Mouse (Mus musculus) spleen, postnatal 14 days (tissue): ENCODE data around the gene Ankra2.

Experiments
- DNase-seq, 2 experiments: peaks; one replicate each; pipeline ENCODE4 v3.0.0; 2021 to 2022; ENCODE audit warnings: low spot score in 2 of 2

The Ankra2 gene

GRCm38 (mm10) chr13:98262636-98263457 lies at the start of gene Ankra2, which contains the start of gene Utp15:
TSS of gene Ankra2 (plus strand) at chr13:98263074.
TSS of gene Utp15 (minus strand) at chr13:98263041.
- peak; percentile 94 to 96 for DNase-seq

- no peak for DNase-seq
Observed at GRCm38 (mm10) chr13:98222848-98223247, 40.0 kb upstream of the Ankra2 start.

GRCm38 (mm10) chr13:98226225-98226624 lies 36.6 kb upstream of the Ankra2 start:
- no peak for DNase-seq

GRCm38 (mm10) chr13:98230511-98230910 lies 32.4 kb upstream of the Ankra2 start:
- DNase-seq: no peak

- no peak for DNase-seq
Observed at GRCm38 (mm10) chr13:98235451-98235850, 27.4 kb upstream of the Ankra2 start.

GRCm38 (mm10) chr13:98239978-98240641 lies 22.8 kb upstream of the Ankra2 start:
- DNase-seq: peak in 1 of 2 experiments; percentile 27

GRCm38 (mm10) chr13:98241531-98242282 lies 21.2 kb upstream of the Ankra2 start:
- DNase-seq: no peak

- DNase-seq: no peak
Observed at GRCm38 (mm10) chr13:98244571-98245350, 18.1 kb upstream of the Ankra2 start.

- no peak for DNase-seq
Observed at GRCm38 (mm10) chr13:98245386-98245785, 17.5 kb upstream of the Ankra2 start.

- no peak for DNase-seq
Observed at GRCm38 (mm10) chr13:98249594-98249993, 13.3 kb upstream of the Ankra2 start.

GRCm38 (mm10) chr13:98254921-98255320 lies 8.0 kb upstream of the Ankra2 start:
- DNase-seq: no peak

- DNase-seq: no peak
Observed at GRCm38 (mm10) chr13:98263458-98263987, 649 bp downstream of the Ankra2 start.

GRCm38 (mm10) chr13:98264111-98264510 lies 1.2 kb downstream of the Ankra2 start:
- no peak for DNase-seq

- DNase-seq: no peak
Observed at GRCm38 (mm10) chr13:98274023-98274422, 11.1 kb downstream of the Ankra2 start.

GRCm38 (mm10) chr13:98275646-98276045 lies 12.8 kb downstream of the Ankra2 start:
- DNase-seq: no peak

GRCm38 (mm10) chr13:98276253-98276652 lies 13.4 kb downstream of the Ankra2 start:
- DNase-seq: no peak

- DNase-seq: no peak
Observed at GRCm38 (mm10) chr13:98277501-98277900, 14.6 kb downstream of the Ankra2 start.

GRCm38 (mm10) chr13:98279686-98280085 lies 16.8 kb downstream of the Ankra2 start, which contains the start of gene Gm21976:
TSS of gene Gm21976 (plus strand) at chr13:98279887.
- DNase-seq: no peak

- DNase-seq: no peak
Observed at GRCm38 (mm10) chr13:98280990-98281650, 18.2 kb downstream of the Ankra2 start.

- DNase-seq: no peak
Observed at GRCm38 (mm10) chr13:98290719-98291118, 27.8 kb downstream of the Ankra2 start.

GRCm38 (mm10) chr13:98291712-98292111 lies 28.8 kb downstream of the Ankra2 start:
- DNase-seq: no peak
